Mouse (Mus musculus) midbrain, embryonic 15.5 days (tissue): ENCODE measurements around the gene Krt12. TPM values are rescaled to one million over a fixed set of nuclear protein-coding genes. Genes with fewer than 3 reads are reported as not detected.

Experiments
- ATAC-seq: fragments of 200-750 bp; cut with Nextera tagmentation; replicated peaks from 2 replicates; pipeline ENCODE4 v1.8.0; 2017; ENCODE audit warnings: moderate TSS enrichment
- H3K27ac ChIP-seq: fragments of 300-500 bp; sonication (generic); 2 replicates; pipeline ENCODE4 v1.5.1; 2015; ENCODE audit warnings: mild to moderate bottlenecking, inconsistent platforms
- H3K27me3 ChIP-seq: fragments of 300-500 bp; sonication (generic); replicated peaks from 2 replicates; pipeline ENCODE4 v1.6.1; 2015; ENCODE audit warnings: inconsistent platforms
- H3K36me3 ChIP-seq: fragments of 300-500 bp; sonication (generic); replicated peaks from 2 replicates; pipeline ENCODE4 v1.6.1; 2015; ENCODE audit warnings: inconsistent platforms
- H3K4me1 ChIP-seq: fragments of 300-500 bp; sonication (generic); 2 replicates; pipeline ENCODE4 v1.6.1; 2015; ENCODE audit warnings: inconsistent platforms
- H3K4me2 ChIP-seq: fragments of 300-500 bp; sonication (generic); 2 replicates; pipeline ENCODE4 v1.6.1; 2015; ENCODE audit warnings: inconsistent platforms, mild to moderate bottlenecking, moderate library complexity
- H3K4me3 ChIP-seq: fragments of 300-500 bp; sonication (generic); 2 replicates; pipeline ENCODE4 v1.5.1; 2015; ENCODE audit warnings: mild to moderate bottlenecking, inconsistent platforms
- H3K9ac ChIP-seq: fragments of 300-500 bp; sonication (generic); 2 replicates; pipeline ENCODE4 v1.6.1; 2015; ENCODE audit warnings: mild to moderate bottlenecking, inconsistent platforms
- H3K9me3 ChIP-seq: fragments of 300-500 bp; sonication (generic); 2 replicates; pipeline ENCODE4 v1.6.1; 2016; ENCODE audit warnings: inconsistent platforms
- WGBS: fragments of 180-500 bp; shearing (Covaris S2); methylation state at CpG from one replicate; pipeline ENCODE4 v1.1.7; 2015; ENCODE audit warnings: mixed read lengths; 5-methylcytosine and 5-hydroxymethylcytosine counted together
- polyA plus RNA-seq: library from polyadenylated mRNA; unstranded; fragments of >200 nt; fragmentation: Nextera tagmentation; extraction: Ambion mirVana; gene quantifications from 2 replicates; pipeline ENCODE4 v1.2.1, GENCODE M21; 2015

Gene Krt12
- polyA plus RNA-seq: 0.14 and 0.23 TPM in 2 replicates

GRCm38 (mm10) chr11:99422159-99422558 is at the start of gene Krt12:
TSS of gene Krt12 (minus strand) at chr11:99422259.
- 85% methylated on average over 10 of the region's 10 CpGs for WGBS
- H3K36me3 ChIP-seq: no peaks in the 10 kb centered on the region
- H3K4me2 ChIP-seq: no peak within 1 kb of the TSS
- no peak within 1 kb of the TSS for H3K9ac ChIP-seq
- no peak for ATAC-seq
- no peaks in the 10 kb centered on the region for H3K4me1 ChIP-seq
- H3K27me3 ChIP-seq: no peaks in the 10 kb centered on the region
- no peak within 1 kb of the TSS for H3K27ac ChIP-seq
- H3K4me3 ChIP-seq: no peak within 1 kb of the TSS
- no peaks in the 10 kb centered on the region for H3K9me3 ChIP-seq

- H3K4me3 ChIP-seq: no peak overlapping the region
- no peak overlapping the region for H3K4me2 ChIP-seq
- WGBS: 85% methylated on average over 4 of the region's 4 CpGs
These were observed 47.2 kb upstream of the Krt12 start for GRCm38 (mm10) chr11:99469228-99469627.

GRCm38 (mm10) chr11:99468566-99468965 is 46.5 kb upstream of the Krt12 start:
- H3K27me3 ChIP-seq: peaks cover 5% of the 10 kb centered on the region; the same call in 1 of the 2 replicates
- no peaks in the 10 kb centered on the region for H3K36me3 ChIP-seq
- no peak overlapping the region for H3K4me3 ChIP-seq
- H3K4me2 ChIP-seq: no peak overlapping the region
- H3K4me1 ChIP-seq: 0 out of 2 replicates have a peak, but pooled peaks cover 5% of the 10 kb centered on the region
- no peaks in the 10 kb centered on the region for H3K9me3 ChIP-seq
- no peak overlapping the region for H3K9ac ChIP-seq
- no peak overlapping the region for H3K27ac ChIP-seq
- ATAC-seq: no peak
- 91% methylated on average over 11 of the region's 11 CpGs for WGBS

More at GRCm38 (mm10) chr11:99469228-99469627, 47.2 kb upstream of the Krt12 start:
- Histone ChIP-seq H3K36me3 (no peaks in the 10 kb centered on the region), H3K4me1 (0 out of 2 replicates have a peak, but pooled peaks cover 5% of the 10 kb centered on the region), H3K27me3 (no peaks in the 10 kb centered on the region), H3K27ac (no peak overlapping the region), H3K9me3 (no peaks in the 10 kb centered on the region), H3K9ac (no peak overlapping the region)
- no peak for ATAC-seq

GRCm38 (mm10) chr11:99466316-99466715 is 44.3 kb upstream of the Krt12 start:
- Histone ChIP-seq H3K4me2 (no peak overlapping the region), H3K36me3 (no peaks in the 10 kb centered on the region), H3K4me1 (0 out of 2 replicates have a peak, but pooled peaks cover 5% of the 10 kb centered on the region), H3K9me3 (no peaks in the 10 kb centered on the region), H3K9ac (no peak overlapping the region), H3K27me3 (peaks cover 5% of the 10 kb centered on the region; the same call in 1 of the 2 replicates), H3K27ac (no peak overlapping the region), H3K4me3 (no peak overlapping the region)
- 47% methylated on average over 7 of the region's 7 CpGs for WGBS
- no peak for ATAC-seq

GRCm38 (mm10) chr11:99464836-99465235 is 42.8 kb upstream of the Krt12 start:
- peaks cover 5% of the 10 kb centered on the region; the same call in 1 of the 2 replicates for H3K27me3 ChIP-seq
- H3K4me1 ChIP-seq: 0 out of 2 replicates have a peak, but pooled peaks cover 5% of the 10 kb centered on the region
- no peaks in the 10 kb centered on the region for H3K9me3 ChIP-seq
- H3K9ac ChIP-seq: no peak overlapping the region
- no peaks in the 10 kb centered on the region for H3K36me3 ChIP-seq
- no peak for ATAC-seq
- no peak overlapping the region for H3K4me2 ChIP-seq
- no peak overlapping the region for H3K27ac ChIP-seq
- H3K4me3 ChIP-seq: no peak overlapping the region
- 7% methylated on average over 5 of the region's 5 CpGs for WGBS

- WGBS: 11% methylated on average over 8 of the region's 8 CpGs
- no peaks in the 10 kb centered on the region for H3K36me3 ChIP-seq
- no peak overlapping the region for H3K4me2 ChIP-seq
- ATAC-seq: no peak
- no peak overlapping the region for H3K9ac ChIP-seq
- no peak overlapping the region for H3K4me3 ChIP-seq
- no peaks in the 10 kb centered on the region for H3K9me3 ChIP-seq
- no peak overlapping the region for H3K27ac ChIP-seq
- peaks cover 5% of the 10 kb centered on the region; the same call in 1 of the 2 replicates for H3K27me3 ChIP-seq
- H3K4me1 ChIP-seq: 0 out of 2 replicates have a peak, but pooled peaks cover 5% of the 10 kb centered on the region
These were observed 41.1 kb upstream of the Krt12 start for GRCm38 (mm10) chr11:99463155-99463554.

- 66% methylated on average over 7 of the region's 7 CpGs for WGBS
- no peak overlapping the region for H3K9ac ChIP-seq
- H3K27me3 ChIP-seq: peaks cover 5% of the 10 kb centered on the region; the same call in 1 of the 2 replicates
- H3K4me3 ChIP-seq: no peak overlapping the region
- no peaks in the 10 kb centered on the region for H3K9me3 ChIP-seq
- H3K4me2 ChIP-seq: no peak overlapping the region
- 0 out of 2 replicates have a peak, but pooled peaks cover 5% of the 10 kb centered on the region for H3K4me1 ChIP-seq
- no peaks in the 10 kb centered on the region for H3K36me3 ChIP-seq
- ATAC-seq: no peak
- no peak overlapping the region for H3K27ac ChIP-seq
These were observed 39.7 kb upstream of the Krt12 start for GRCm38 (mm10) chr11:99461736-99462135.

- Histone ChIP-seq H3K27me3 (peaks cover 4% of the 10 kb centered on the region; the same call in 1 of the 2 replicates), H3K4me2 (no peak overlapping the region), H3K36me3 (no peaks in the 10 kb centered on the region), H3K9ac (no peak overlapping the region), H3K9me3 (no peaks in the 10 kb centered on the region), H3K4me1 (no peaks in the 10 kb centered on the region), H3K27ac (no peak overlapping the region), H3K4me3 (no peak overlapping the region)
- no peak for ATAC-seq
- WGBS: 73% methylated on average over 7 of the region's 7 CpGs
These were observed 36.8 kb upstream of the Krt12 start for GRCm38 (mm10) chr11:99458887-99459286.

- Histone ChIP-seq H3K36me3 (no peaks in the 10 kb centered on the region), H3K4me3 (no peak overlapping the region), H3K9ac (no peak overlapping the region), H3K4me1 (no peaks in the 10 kb centered on the region), H3K27ac (no peak overlapping the region), H3K27me3 (no peaks in the 10 kb centered on the region), H3K4me2 (no peak overlapping the region), H3K9me3 (no peaks in the 10 kb centered on the region)
- no peak for ATAC-seq
- 72% methylated on average over 10 of the region's 10 CpGs for WGBS
These were observed 32.7 kb upstream of the Krt12 start for GRCm38 (mm10) chr11:99454759-99455158.

GRCm38 (mm10) chr11:99454044-99454443 is 32.0 kb upstream of the Krt12 start:
- no peaks in the 10 kb centered on the region for H3K9me3 ChIP-seq
- no peaks in the 10 kb centered on the region for H3K27me3 ChIP-seq
- no peaks in the 10 kb centered on the region for H3K4me1 ChIP-seq
- H3K36me3 ChIP-seq: no peaks in the 10 kb centered on the region
- no peak overlapping the region for H3K9ac ChIP-seq
- H3K27ac ChIP-seq: no peak overlapping the region
- 85% methylated on average over 4 of the region's 4 CpGs for WGBS
- H3K4me3 ChIP-seq: no peak overlapping the region
- H3K4me2 ChIP-seq: no peak overlapping the region
- ATAC-seq: no peak

GRCm38 (mm10) chr11:99448769-99449168 is 26.7 kb upstream of the Krt12 start:
- Histone ChIP-seq H3K4me3 (no peak overlapping the region), H3K27me3 (no peaks in the 10 kb centered on the region), H3K9ac (no peak overlapping the region), H3K36me3 (no peaks in the 10 kb centered on the region), H3K4me1 (no peaks in the 10 kb centered on the region), H3K4me2 (no peak overlapping the region), H3K27ac (no peak overlapping the region), H3K9me3 (no peaks in the 10 kb centered on the region)
- ATAC-seq: no peak
- 78% methylated on average over 2 of the region's 2 CpGs for WGBS

GRCm38 (mm10) chr11:99441220-99441619 is 19.2 kb upstream of the Krt12 start:
- Histone ChIP-seq H3K9ac (no peak overlapping the region), H3K4me1 (no peaks in the 10 kb centered on the region), H3K36me3 (no peaks in the 10 kb centered on the region), H3K4me2 (no peak overlapping the region), H3K9me3 (no peaks in the 10 kb centered on the region), H3K4me3 (no peak overlapping the region), H3K27ac (no peak overlapping the region), H3K27me3 (no peaks in the 10 kb centered on the region)
- ATAC-seq: no peak
- 77% methylated on average over 8 of the region's 8 CpGs for WGBS

GRCm38 (mm10) chr11:99439465-99439864 is 17.4 kb upstream of the Krt12 start:
- Histone ChIP-seq H3K36me3 (no peaks in the 10 kb centered on the region), H3K9ac (no peak overlapping the region), H3K4me2 (no peak overlapping the region), H3K4me1 (no peaks in the 10 kb centered on the region), H3K27me3 (no peaks in the 10 kb centered on the region), H3K9me3 (no peaks in the 10 kb centered on the region), H3K27ac (no peak overlapping the region), H3K4me3 (no peak overlapping the region)
- ATAC-seq: no peak
- WGBS: 62% methylated on average over 10 of the region's 10 CpGs
